Mouse (Mus musculus): Measurements from ENCODE around the gene Oaz3. TPM values are rescaled to one million over a fixed set of nuclear protein-coding genes. Genes with fewer than 3 reads are reported as not detected.

Gene Oaz3
- polyA plus RNA-seq, 1 experiment from 2014 or later: not detected

GRCm38 (mm10) chr3:94412530-94412929 is 31.2 kb downstream of the Oaz3 start:
- 8% methylated on average over 25 of the region's 25 CpGs for WGBS (ENCODE audit: missing documents)
- no peak overlapping the region for H3K27ac ChIP-seq

GRCm38 (mm10) chr3:94405561-94405960 is 38.2 kb downstream of the Oaz3 start:
- H3K36me3 ChIP-seq (ENCODE audit: inconsistent target): no peaks in the 10 kb centered on the region
- 95% methylated on average over 4 of the region's 4 CpGs for WGBS (ENCODE audit: missing documents)
- no peak overlapping the region for H3K4me3 ChIP-seq (ENCODE audit: inconsistent target)
- no peak overlapping the region for H3K27ac ChIP-seq
- no peaks in the 10 kb centered on the region for H3K79me2 ChIP-seq (ENCODE audit: inconsistent target)

More at GRCm38 (mm10) chr3:94412530-94412929, 31.2 kb downstream of the Oaz3 start:
- Histone ChIP-seq H3K4me3 (ENCODE audit: inconsistent target) (peak overlapping the region; percentile 50), H3K36me3 (ENCODE audit: inconsistent target) (no peaks in the 10 kb centered on the region), H3K79me2 (ENCODE audit: inconsistent target) (no peaks in the 10 kb centered on the region)

DNA sequence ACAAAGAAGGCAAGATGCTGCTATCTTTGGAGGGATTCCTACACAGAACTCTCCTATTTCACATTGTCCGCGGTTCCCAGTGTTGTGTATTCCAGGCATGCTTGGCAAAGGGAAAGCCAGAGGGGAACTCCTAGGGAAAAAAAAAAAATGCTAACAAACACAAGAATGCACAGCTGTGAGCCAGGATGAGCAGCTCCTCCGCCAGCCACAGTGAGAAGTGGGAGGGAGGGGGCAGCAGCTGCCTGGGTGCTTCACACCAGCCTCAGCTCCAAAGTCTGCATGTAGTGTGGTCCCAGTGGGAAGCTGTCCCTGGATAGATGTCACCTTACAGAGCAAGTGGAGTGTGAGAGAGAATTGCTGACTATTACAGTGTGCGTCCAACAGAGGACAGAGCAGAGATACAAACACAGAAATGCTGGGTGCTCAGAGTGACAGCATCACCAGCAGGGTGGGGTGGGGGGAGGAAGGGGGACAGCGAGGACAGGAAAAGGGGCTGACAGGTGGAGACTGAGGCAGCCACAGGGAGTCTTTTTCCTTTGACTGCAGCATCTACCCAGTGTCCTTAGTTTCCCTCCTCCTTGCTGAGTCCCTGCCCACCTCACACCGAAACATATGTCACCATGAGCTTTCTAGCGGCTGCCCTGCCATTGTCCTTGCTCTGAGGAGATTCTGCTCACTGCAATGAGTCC is 39.2 kb downstream of the Oaz3 start:
- 49% methylated on average over 7 of the region's 7 CpGs for WGBS (ENCODE audit: missing documents)
- H3K79me2 ChIP-seq (ENCODE audit: inconsistent target): no peaks in the 10 kb centered on the region

GRCm38 (mm10) chr3:94402451-94402850 is 41.3 kb downstream of the Oaz3 start:
- H3K36me3 ChIP-seq (ENCODE audit: inconsistent target): no peaks in the 10 kb centered on the region
- 80% methylated on average over 8 of the region's 8 CpGs for WGBS (ENCODE audit: missing documents)
- H3K27ac ChIP-seq: no peak overlapping the region
- no peaks in the 10 kb centered on the region for H3K79me2 ChIP-seq (ENCODE audit: inconsistent target)
- H3K4me3 ChIP-seq (ENCODE audit: inconsistent target): no peak overlapping the region

More for the DNA sequence above, 39.2 kb downstream of the Oaz3 start:
- Histone ChIP-seq H3K27ac (no peak overlapping the region), H3K4me3 (ENCODE audit: inconsistent target) (no peak overlapping the region), H3K36me3 (ENCODE audit: inconsistent target) (no peaks in the 10 kb centered on the region)

DNA sequence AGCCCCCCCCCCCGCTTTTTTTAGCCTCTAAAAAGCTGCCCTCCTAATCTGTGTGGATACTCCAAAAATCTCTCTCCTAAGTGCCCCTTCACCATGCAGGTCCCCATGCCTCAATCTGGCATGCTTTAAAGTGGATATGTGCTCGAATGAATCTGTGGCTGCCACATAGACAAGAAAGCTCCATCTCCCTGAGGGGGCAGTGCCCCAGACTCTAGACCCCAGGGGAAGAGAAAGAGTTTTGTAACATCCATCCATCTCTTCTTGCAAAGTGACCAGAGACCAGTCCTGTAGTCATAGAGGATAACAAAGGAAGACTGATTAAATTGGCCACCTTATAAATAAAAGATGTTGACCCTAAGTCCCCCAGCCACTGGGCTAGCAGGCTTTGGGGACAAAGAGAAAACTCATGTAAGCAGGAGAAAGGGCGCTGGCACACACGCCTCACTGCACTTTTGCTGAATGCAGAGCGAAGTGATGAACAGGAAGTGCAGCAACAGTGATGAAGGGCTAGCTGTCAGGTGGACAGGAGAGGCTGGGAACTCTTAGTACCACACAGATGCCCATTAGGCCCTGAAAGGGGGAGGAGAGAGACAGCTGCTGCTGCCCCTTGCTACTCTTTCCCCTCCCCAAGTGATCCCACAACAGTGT is 43.9 kb downstream of the Oaz3 start:
- WGBS (ENCODE audit: missing documents): 57% methylated on average over 5 of the region's 5 CpGs
- H3K4me3 ChIP-seq (ENCODE audit: inconsistent target): no peak overlapping the region
- no peaks in the 10 kb centered on the region for H3K79me2 ChIP-seq (ENCODE audit: inconsistent target)
- no peak overlapping the region for H3K27ac ChIP-seq
- H3K36me3 ChIP-seq (ENCODE audit: inconsistent target): no peaks in the 10 kb centered on the region

DNA sequence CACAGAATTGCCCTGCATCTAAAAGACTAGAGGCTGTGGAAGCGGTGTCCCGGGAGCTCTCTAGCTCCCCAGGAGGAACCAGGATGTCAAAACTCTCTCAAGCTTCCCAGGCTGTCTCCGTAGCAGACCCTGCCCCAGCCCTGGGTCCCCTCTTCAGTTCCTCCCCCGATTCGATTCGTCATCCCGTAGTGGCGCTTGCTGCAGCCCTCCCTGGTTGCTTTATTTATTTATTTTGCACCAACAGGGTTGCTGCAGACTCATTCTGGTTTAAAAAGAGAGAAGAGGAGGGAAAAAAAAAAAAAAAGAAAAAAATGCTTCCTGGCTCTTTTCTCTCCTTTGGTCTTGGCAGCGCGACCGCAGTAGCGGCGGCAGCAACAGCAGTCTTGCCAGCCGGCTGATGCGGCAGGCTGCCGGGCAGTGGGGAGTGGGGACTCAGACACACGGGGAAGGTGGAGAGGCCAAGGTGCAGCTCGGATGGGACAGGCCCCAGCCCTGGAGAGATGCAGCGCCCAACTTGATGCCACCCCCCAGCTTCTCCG is 44.7 kb downstream of the Oaz3 start:
- H3K79me2 ChIP-seq (ENCODE audit: inconsistent target): no peaks in the 10 kb centered on the region
- H3K4me3 ChIP-seq (ENCODE audit: inconsistent target): no peak overlapping the region
- 6% methylated on average over 20 of the region's 20 CpGs for WGBS (ENCODE audit: missing documents)
- no peak overlapping the region for H3K27ac ChIP-seq
- H3K36me3 ChIP-seq (ENCODE audit: inconsistent target): no peaks in the 10 kb centered on the region

DNA sequence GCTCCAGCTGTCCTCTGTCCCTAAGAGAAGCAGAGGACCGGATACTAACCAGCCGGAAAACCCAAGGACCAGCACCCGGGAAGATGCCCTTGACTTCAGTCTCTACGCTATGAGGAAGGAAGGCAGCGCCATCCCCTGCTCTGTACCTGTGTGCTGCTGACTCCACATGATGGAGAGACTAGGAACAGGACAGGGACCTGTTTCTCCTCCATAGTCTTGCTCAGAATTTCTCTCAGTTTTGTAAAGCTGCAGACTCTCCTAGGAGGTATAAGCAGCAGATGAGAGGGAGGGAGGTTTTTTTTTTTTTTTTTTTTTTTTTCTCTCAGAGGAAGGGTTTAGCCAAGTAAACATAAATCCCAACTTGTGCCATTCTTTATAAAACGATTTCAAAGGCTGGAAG is 45.5 kb downstream of the Oaz3 start, which contains the start of gene Lingo4:
Gene Lingo4 (plus strand): TSS at position 301 of the 400 bp plus-strand sequence.
- H3K79me2 ChIP-seq (ENCODE audit: inconsistent target): no peaks in the 10 kb centered on the region
- H3K36me3 ChIP-seq (ENCODE audit: inconsistent target): no peaks in the 10 kb centered on the region
- no peak within 1 kb of the TSS for H3K4me3 ChIP-seq (ENCODE audit: inconsistent target)
- H3K27ac ChIP-seq: no peak within 1 kb of the TSS
- WGBS (ENCODE audit: missing documents): 87% methylated on average over 6 of the region's 6 CpGs

DNA sequence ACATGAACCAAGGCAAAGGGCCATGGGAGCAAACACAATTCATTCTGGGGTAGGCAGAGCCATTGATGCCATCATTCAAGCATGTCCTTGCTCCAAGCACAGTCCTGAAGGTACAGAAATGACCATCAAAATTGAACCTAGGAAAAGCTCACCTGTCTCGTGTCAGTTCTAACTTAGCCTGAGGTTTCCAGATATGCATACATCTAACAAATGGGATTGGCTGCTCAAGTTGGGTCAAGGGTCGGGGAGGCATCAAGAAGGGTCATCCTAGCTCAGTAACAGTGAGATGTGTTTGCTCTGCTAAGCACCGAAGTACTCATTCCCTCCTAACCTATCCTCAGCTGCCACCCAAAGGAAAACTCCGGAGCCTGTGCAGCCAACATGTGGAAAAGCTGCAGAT is 46.9 kb downstream of the Oaz3 start:
- no peaks in the 10 kb centered on the region for H3K79me2 ChIP-seq (ENCODE audit: inconsistent target)
- WGBS (ENCODE audit: missing documents): 86% methylated on average over 4 of the region's 4 CpGs
- H3K27ac ChIP-seq: no peak overlapping the region
- H3K36me3 ChIP-seq (ENCODE audit: inconsistent target): no peaks in the 10 kb centered on the region
- no peak overlapping the region for H3K4me3 ChIP-seq (ENCODE audit: inconsistent target)

DNA sequence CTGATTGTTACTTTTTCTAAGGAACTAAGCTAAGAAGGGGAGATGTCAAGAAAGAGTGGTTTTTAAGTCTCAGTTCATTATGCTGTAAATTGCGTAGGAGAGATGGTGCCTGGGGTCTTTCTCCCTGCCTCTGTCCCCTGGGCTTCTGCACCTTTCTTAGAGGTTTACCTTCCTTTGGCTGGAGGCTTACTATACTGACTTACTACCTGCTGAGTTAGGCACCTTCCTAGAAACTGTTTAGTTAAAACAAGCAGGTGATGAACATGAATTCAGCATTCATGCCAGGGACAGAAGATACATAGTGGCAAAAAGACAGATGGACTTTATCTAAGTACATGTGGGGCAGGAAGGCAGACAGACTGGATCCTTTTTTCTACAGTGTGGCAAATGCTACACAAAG is 47.4 kb downstream of the Oaz3 start:
- WGBS (ENCODE audit: missing documents): 100% methylated on average over 1 of the region's 1 CpGs
- Histone ChIP-seq H3K79me2 (ENCODE audit: inconsistent target) (no peaks in the 10 kb centered on the region), H3K27ac (no peak overlapping the region), H3K36me3 (ENCODE audit: inconsistent target) (no peaks in the 10 kb centered on the region), H3K4me3 (ENCODE audit: inconsistent target) (no peak overlapping the region)

- H3K79me2 ChIP-seq (ENCODE audit: inconsistent target): no peaks in the 10 kb centered on the region
- WGBS (ENCODE audit: missing documents): 81% methylated on average over 4 of the region's 4 CpGs
- no peak overlapping the region for H3K4me3 ChIP-seq (ENCODE audit: inconsistent target)
- H3K36me3 ChIP-seq (ENCODE audit: inconsistent target): no peaks in the 10 kb centered on the region
- no peak overlapping the region for H3K27ac ChIP-seq
These were observed 50.7 kb downstream of the Oaz3 start for GRCm38 (mm10) chr3:94393049-94393448.

DNA sequence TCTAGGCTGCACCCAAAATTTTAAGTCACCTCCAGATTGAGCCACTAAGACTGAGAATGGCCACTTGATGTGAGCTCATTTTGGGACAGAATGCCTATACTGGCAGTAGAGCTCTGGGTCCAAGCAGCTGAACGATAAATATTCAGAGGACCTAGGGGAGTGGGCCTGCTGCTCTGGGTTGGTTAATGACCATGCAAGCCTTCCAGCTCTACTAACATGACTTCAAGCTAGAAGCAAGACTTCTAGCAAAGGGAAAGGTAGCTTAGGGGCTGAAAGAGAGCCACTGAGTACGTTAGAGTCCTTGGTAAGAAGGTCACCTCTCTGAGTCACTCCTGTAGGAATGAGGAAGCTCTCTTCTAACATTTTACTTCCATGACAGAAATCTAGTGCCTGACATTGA is 51.6 kb downstream of the Oaz3 start:
- no peaks in the 10 kb centered on the region for H3K79me2 ChIP-seq (ENCODE audit: inconsistent target)
- H3K36me3 ChIP-seq (ENCODE audit: inconsistent target): no peaks in the 10 kb centered on the region
- H3K4me3 ChIP-seq (ENCODE audit: inconsistent target): no peak overlapping the region
- WGBS (ENCODE audit: missing documents): 66% methylated on average over 2 of the region's 2 CpGs
- H3K27ac ChIP-seq: no peak overlapping the region

DNA sequence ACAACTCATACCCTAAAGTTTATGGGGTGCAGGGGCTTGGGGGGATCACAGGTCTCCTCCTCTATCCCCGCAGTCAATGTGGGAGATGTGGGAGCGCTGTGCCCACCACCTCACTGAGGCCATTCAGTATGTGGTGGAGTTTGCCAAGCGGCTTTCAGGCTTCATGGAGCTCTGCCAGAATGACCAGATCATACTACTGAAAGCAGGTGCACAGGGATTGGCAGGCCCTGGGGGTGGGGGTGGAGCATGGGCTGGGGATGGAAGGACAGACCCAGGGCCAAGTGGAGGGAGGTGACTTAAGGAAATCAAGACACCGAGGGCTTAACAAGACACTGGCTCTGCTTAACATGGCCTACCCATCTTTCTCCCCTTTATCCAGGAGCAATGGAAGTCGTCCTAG is 52.7 kb downstream of the Oaz3 start:
- Histone ChIP-seq H3K36me3 (ENCODE audit: inconsistent target) (no peaks in the 10 kb centered on the region), H3K4me3 (ENCODE audit: inconsistent target) (no peak overlapping the region), H3K79me2 (ENCODE audit: inconsistent target) (no peaks in the 10 kb centered on the region), H3K27ac (no peak overlapping the region)
- 94% methylated on average over 5 of the region's 5 CpGs for WGBS (ENCODE audit: missing documents)

- no peak overlapping the region for H3K27ac ChIP-seq
- no peak overlapping the region for H3K4me3 ChIP-seq (ENCODE audit: inconsistent target)
- no peaks in the 10 kb centered on the region for H3K79me2 ChIP-seq (ENCODE audit: inconsistent target)
- no peaks in the 10 kb centered on the region for H3K36me3 ChIP-seq (ENCODE audit: inconsistent target)
- 97% methylated on average over 16 of the region's 16 CpGs for WGBS (ENCODE audit: missing documents)
These were observed 54.3 kb downstream of the Oaz3 start for GRCm38 (mm10) chr3:94389420-94389819.

GRCm38 (mm10) chr3:94388047-94388446 is 55.7 kb downstream of the Oaz3 start:
- H3K4me3 ChIP-seq (ENCODE audit: inconsistent target): no peak overlapping the region
- WGBS (ENCODE audit: missing documents): 2% methylated on average over 5 of the region's 5 CpGs
- H3K79me2 ChIP-seq (ENCODE audit: inconsistent target): no peaks in the 10 kb centered on the region
- no peak overlapping the region for H3K27ac ChIP-seq
- no peaks in the 10 kb centered on the region for H3K36me3 ChIP-seq (ENCODE audit: inconsistent target)

GRCm38 (mm10) chr3:94387391-94387790 is 56.3 kb downstream of the Oaz3 start:
- 90% methylated on average over 10 of the region's 10 CpGs for WGBS (ENCODE audit: missing documents)
- no peaks in the 10 kb centered on the region for H3K36me3 ChIP-seq (ENCODE audit: inconsistent target)

More at GRCm38 (mm10) chr3:94387391-94387790, 56.3 kb downstream of the Oaz3 start:
- Histone ChIP-seq H3K4me3 (ENCODE audit: inconsistent target) (no peak overlapping the region), H3K27ac (no peak overlapping the region), H3K79me2 (ENCODE audit: inconsistent target) (no peaks in the 10 kb centered on the region)
